Mouse (Mus musculus) left cerebral cortex, postnatal 4 days (tissue): ENCODE measurements around the gene Tm6sf1. TPM values are rescaled to one million over a fixed set of nuclear protein-coding genes. Genes with fewer than 3 reads are reported as not detected.
"Not testable (repeated sequence)": the region's sequence is repeated elsewhere in the genome, so short reads cannot be mapped to it uniquely, and the experiment has no call there.

Experiments
- DNase-seq: peaks from one replicate; pipeline ENCODE4 v3.0.0-alpha.2; 2022
- intact Hi-C: fragments of 180-260 bp; cut with DNase I; formaldehyde crosslinking; loops from one replicate; pipeline ENCODE4 v1.15.1; 2025
- total RNA-seq, 2 experiments: library from RNA; stranded (reverse); gene quantifications; 2 replicates each; pipeline ENCODE4 v1.2.3; 2021

Gene Tm6sf1
- total RNA-seq, result 10 to 100 TPM; 13.9 to 14.1 TPM

GRCm38 (mm10) chr7:81858968-81859721 is at the start of gene Tm6sf1:
TSS of gene Tm6sf1 (plus strand) at chr7:81859001.
- intact Hi-C loops, result no loop called here
- peak; percentile 53 for DNase-seq

- DNase-seq, result no peak
- intact Hi-C loops, result no loop called here
These were observed 33.9 kb upstream of the Tm6sf1 start for GRCm38 (mm10) chr7:81824906-81825305.

DNA sequence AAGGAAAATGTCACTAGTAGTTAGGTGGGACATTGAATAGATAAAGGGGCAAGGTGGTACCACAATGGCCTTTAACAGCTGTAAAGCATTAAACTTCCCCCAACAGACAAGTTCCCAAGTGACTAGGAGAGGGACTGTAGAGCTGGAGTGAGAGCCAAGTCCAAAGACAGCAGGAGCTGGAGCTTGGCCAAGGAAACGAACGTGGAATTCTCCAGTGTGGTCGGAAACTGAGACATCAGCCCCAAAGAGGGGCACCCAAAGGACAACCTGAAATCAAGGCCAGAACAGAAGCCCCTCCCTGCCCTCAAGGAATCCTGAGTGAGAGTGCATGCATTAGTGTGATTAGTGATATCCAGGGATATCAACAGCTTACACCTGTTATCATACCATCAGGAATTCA is 33.4 kb upstream of the Tm6sf1 start:
- intact Hi-C loops, result no loop called here
- peak; percentile 36 for DNase-seq

- intact Hi-C loops, result no loop called here
- DNase-seq, result no peak
These were observed 30.8 kb upstream of the Tm6sf1 start for GRCm38 (mm10) chr7:81827806-81828667.

GRCm38 (mm10) chr7:81828681-81829378 is 30.0 kb upstream of the Tm6sf1 start:
- intact Hi-C loops, result no loop called here

DNA sequence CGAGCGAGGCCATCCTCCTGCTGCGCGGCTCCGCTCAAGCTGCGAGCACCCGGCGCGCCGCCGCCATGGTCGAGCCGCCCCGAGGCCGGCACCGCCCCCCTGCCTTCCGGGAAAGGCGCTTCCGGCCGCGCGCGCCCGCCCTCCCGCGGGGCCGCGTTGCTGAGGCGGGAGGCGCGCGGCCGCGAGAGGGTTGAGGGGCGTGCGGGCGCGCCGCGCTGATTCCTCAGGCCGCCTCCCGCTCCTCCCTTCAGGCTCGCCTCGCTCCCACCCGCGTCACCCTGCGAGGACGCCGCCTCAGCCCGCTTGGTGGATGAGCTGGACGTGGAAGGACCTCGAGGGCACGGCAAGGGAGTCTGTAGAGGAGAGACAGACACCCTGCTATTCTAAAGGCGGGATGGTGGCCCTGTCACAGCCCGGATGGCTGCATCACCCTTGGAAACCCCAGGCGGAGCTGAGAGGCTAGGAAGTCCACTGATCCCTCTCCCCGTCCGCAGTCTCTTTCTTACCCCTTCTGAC is 29.4 kb upstream of the Tm6sf1 start, which contains the start of gene Btbd1:
Gene Btbd1, minus strand, starts transcription at position 53 of the 516 bp plus-strand sequence.
- intact Hi-C loops, result no loop called here
- DNase-seq, result peak; percentile 83

More at GRCm38 (mm10) chr7:81828681-81829378, 30.0 kb upstream of the Tm6sf1 start:
- peak; percentile 67 for DNase-seq

DNA sequence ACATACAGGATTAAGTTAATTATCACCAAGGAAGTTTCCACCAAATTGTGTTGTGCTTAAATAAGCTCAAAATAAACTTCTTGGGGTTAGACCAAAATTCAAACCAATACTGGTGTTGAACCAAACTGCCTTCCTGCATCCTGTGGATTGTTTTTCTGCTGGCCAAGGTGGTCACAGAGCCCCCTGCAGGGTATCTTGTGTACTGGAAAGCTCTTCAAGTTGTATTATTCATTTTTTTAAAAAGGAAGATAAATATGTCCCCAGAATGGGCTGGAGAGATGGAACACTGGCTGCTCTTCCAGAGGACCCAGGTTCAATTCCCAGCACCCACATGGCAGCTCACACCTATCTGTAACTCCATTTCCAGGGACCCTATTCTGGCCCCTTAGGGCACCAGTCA is 24.0 kb upstream of the Tm6sf1 start:
- intact Hi-C loops, result no loop called here
- DNase-seq, result no peak

GRCm38 (mm10) chr7:81835430-81835829 is 23.4 kb upstream of the Tm6sf1 start:
- no peak for DNase-seq
- intact Hi-C loops, result no loop called here

GRCm38 (mm10) chr7:81837771-81838170 is 21.0 kb upstream of the Tm6sf1 start:
- DNase-seq, intact Hi-C loops: not testable (repeated sequence)

- DNase-seq, result no peak
- intact Hi-C loops, result no loop called here
These were observed 19.1 kb upstream of the Tm6sf1 start for GRCm38 (mm10) chr7:81839746-81840145.

DNA sequence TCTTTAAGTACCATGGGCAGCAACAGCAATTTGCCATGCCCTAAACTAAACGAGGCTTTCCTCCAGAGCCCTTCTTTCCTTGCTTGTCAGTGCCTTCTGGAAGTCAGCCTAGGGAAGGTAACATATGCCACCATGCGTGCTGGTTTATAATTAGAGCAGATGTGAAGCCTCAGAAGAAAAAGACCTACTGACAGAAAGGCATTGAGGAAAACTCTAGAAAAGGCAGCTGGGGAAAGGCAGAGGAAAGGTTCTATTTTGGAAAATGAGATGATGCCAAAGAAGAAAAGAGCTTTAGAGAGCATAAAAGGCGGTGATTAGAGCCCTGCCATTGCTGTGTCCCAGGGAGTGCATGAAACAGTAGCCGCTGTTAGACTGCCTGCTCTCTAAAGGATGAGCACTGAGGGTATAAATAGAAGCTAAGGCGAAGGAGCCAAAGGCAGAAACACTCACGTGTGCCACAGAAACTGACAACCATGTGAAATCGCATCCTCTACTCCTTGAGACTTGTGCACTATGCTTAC is 18.1 kb upstream of the Tm6sf1 start:
- intact Hi-C loops, result no loop called here
- no peak for DNase-seq

- intact Hi-C loops, result no loop called here
- no peak for DNase-seq
These were observed 17.4 kb upstream of the Tm6sf1 start for GRCm38 (mm10) chr7:81841439-81841838.

- intact Hi-C loops, result no loop called here
- no peak for DNase-seq
These were observed 16.7 kb upstream of the Tm6sf1 start for GRCm38 (mm10) chr7:81842141-81842540.

DNA sequence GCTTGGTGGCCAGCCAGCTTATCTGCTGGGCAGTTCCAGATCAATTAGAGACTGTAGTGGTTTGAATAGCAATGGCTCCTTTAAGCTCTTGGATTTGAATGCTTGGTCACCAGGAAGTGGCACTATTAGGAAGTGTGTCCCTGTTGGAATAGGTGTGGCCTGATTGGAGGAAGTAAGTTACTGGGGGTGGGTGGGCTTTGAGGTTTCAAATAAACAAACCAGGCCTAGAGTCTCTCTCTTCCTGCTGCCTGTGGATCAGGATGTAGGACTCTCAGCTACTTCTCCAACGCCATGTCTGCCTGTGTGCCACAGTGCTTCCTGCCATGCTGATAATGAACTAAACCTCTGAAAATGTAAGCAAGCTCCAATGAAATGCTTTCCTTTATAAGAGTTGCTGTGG is 15.8 kb upstream of the Tm6sf1 start:
- no peak for DNase-seq
- intact Hi-C loops, result no loop called here

- intact Hi-C loops, result no loop called here
- DNase-seq, result no peak
These were observed 14.9 kb upstream of the Tm6sf1 start for GRCm38 (mm10) chr7:81843903-81844302.

DNA sequence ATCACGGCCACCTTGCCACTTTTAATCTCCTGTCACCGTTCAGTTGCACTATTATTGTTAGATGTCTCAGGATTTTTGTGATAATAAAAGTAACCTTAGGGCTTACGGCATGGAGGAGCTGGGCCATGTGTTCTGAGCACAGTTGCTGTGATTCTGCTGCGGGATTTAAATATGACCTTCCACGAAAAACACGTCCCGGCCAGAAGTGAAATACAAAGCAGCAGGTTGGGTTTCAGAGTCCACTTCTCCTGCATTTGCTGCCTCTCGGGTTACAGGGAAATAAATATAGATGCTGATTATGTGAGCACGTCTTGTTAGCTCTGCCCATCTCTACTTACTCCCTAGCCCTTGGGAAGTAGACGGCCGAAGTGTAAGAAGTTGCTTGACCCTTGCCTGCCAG is 14.0 kb upstream of the Tm6sf1 start:
- intact Hi-C loops, result no loop called here
- DNase-seq, result no peak

DNA sequence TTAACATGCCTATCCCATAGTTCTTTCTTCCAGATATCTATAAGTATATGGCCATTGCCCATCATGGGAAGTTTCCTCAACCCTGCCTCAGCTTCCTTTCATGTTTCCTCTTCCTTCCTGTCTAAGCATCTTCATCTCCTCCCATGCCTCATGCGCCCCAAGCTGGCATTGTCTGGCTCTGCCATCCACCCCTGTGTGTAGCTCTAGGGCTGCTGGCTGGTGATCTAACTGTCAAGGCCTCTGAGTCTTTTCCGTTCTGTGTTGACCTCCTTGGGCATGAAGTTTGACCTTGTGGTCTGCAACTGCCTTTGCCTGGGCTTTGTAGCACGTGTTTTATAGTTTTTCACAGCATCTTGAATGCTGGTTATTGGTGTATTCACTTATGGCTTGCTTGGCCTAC is 13.5 kb upstream of the Tm6sf1 start:
- intact Hi-C loops, result no loop called here
- DNase-seq, result no peak

DNA sequence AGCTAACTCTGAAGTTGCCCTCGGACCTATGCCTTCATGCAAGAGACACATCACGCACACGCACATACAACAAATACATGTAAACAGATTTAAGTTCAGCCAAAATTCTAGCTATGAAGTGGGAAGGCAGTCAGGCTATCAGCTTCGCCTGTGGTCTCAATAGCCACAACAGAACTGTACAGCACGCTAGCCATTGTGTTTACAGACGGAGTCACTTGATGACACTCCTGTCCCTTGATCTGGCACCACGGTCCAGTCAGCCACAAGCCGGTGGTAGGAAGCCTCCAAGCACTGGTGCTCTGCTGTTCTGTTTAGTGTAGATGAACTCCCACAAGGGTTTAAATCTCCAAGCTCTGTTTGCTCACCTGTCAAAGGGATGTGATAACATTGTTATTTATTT is 12.8 kb upstream of the Tm6sf1 start:
- intact Hi-C loops, result no loop called here
- no peak for DNase-seq

DNA sequence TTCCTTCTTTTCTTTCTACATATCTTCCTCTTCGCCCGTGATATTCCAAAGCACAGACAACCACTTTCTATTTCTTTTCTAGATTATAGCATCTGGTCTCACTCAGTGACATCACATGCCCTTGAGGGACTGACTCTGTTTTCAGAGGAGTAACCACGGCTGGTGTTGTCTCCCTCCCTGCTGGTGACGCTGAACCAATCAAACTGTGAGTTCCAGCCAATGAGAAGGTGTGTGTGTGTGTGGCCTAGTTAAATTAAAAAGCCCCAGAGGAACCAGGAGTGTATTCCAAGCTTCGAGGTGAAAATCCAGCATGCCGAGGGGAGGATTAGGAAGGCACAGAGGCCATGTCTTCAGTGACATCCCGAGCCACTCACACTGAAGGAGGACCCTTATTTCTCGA is 11.8 kb upstream of the Tm6sf1 start:
- intact Hi-C loops, result no loop called here
- DNase-seq, result no peak

GRCm38 (mm10) chr7:81847777-81848176 is 11.0 kb upstream of the Tm6sf1 start:
- intact Hi-C loops, result no loop called here
- peak; percentile 55 for DNase-seq

GRCm38 (mm10) chr7:81849214-81849613 is 9.6 kb upstream of the Tm6sf1 start:
- no peak for DNase-seq
- intact Hi-C loops, result no loop called here
